10 mouse cellular contexts compared by ENCODE assay signal in genomic region chr6:128399421-128400185, GRCm38 (mm10). TPM values are rescaled to one million over a fixed set of nuclear protein-coding genes. Genes with fewer than 3 reads are reported as not detected.
DNase-seq lines count a peak whose midpoint lies in the region; ATAC-seq and TF ChIP-seq lines count a peak whose summit lies in the region.
"Had no signal": no experiment of that assay in that cellular context is flagged by ENCODE, and none has a peak within 500 bp of the region (broad histone marks: within the 10 kb centered on the region; RNA-seq: fewer than 3 reads in every experiment).

No protein-coding gene starts in this region.

- H3K4me2 ChIP-seq in midbrain, embryonic 12.5 days (replicated peaks), result peak overlapping the region; percentile 28
- H3K4me2 ChIP-seq in stomach, embryonic 16.5 days (ENCODE audit: low read depth, low read length), result peak overlapping the region; percentile 57

- H3K4me1 ChIP-seq in cortical plate, adult 2 months (ENCODE audit: control insufficient read depth, insufficient read depth, low read length), result no peaks in the 10 kb centered on the region
- H3K4me1 ChIP-seq in hindbrain, embryonic 10.5 days (replicated peaks), result peaks cover 16% of the 10 kb centered on the region
- H3K4me1 ChIP-seq in midbrain, embryonic 12.5 days, result peaks cover 9% of the 10 kb centered on the region
- 0 out of 2 replicates have a peak, but pooled peaks cover 8% of the 10 kb centered on the region for H3K4me1 ChIP-seq in stomach, embryonic 16.5 days (ENCODE audit: control insufficient read depth, insufficient read depth, low read length)

- no peaks in the 10 kb centered on the region for H3K27me3 ChIP-seq in hindbrain, embryonic 10.5 days (ENCODE audit: insufficient read depth, poor library complexity, severe bottlenecking)
- H3K27me3 ChIP-seq in midbrain, embryonic 12.5 days, result no peaks in the 10 kb centered on the region
- H3K27me3 ChIP-seq in stomach, embryonic 16.5 days (ENCODE audit: control insufficient read depth, insufficient read depth, low read length), result no peaks in the 10 kb centered on the region

- no peaks in the 10 kb centered on the region for H3K9me3 ChIP-seq in hindbrain, embryonic 10.5 days
- no peaks in the 10 kb centered on the region for H3K9me3 ChIP-seq in midbrain, embryonic 12.5 days
- no peaks in the 10 kb centered on the region for H3K9me3 ChIP-seq in stomach, embryonic 16.5 days (replicated peaks; ENCODE audit: control insufficient read depth, low read length)

- TF ChIP-seq POLR2A in cortical plate, adult 2 months (IDR thresholded peaks at IDR 0.05; ENCODE audit: extremely low read depth, insufficient read depth, low read length), result no peak

- TF ChIP-seq CTCF in cortical plate, adult 2 months (IDR thresholded peaks at IDR 0.05; ENCODE audit: extremely low read depth, insufficient read depth, low read length), result no peak

- peak overlapping the region; percentile 43 for H3K4me3 ChIP-seq in cortical plate, adult 2 months (ENCODE audit: insufficient read depth, low read length)
- peak overlapping the region; percentile 16; the same call in 1 of the 2 replicates for H3K4me3 ChIP-seq in hindbrain, embryonic 10.5 days
- H3K4me3 ChIP-seq in midbrain, embryonic 12.5 days, result peak overlapping the region; percentile 3; the same call in 1 of the 2 replicates
- peak overlapping the region; percentile 39 for H3K4me3 ChIP-seq in stomach, embryonic 16.5 days (replicated peaks; ENCODE audit: low read length)

- peaks cover 1% of the 10 kb centered on the region; the same call in 1 of the 2 replicates for H3K36me3 ChIP-seq in hindbrain, embryonic 10.5 days
- H3K36me3 ChIP-seq in midbrain, embryonic 12.5 days, result no peaks in the 10 kb centered on the region
- H3K36me3 ChIP-seq in stomach, embryonic 16.5 days (ENCODE audit: control insufficient read depth, insufficient read depth, low read length), result no peaks in the 10 kb centered on the region

- 49% methylated on average over 21 of the region's 21 CpGs for WGBS in hindbrain, embryonic 10.5 days
- 45% methylated on average over 16 of the region's 21 CpGs for WGBS in midbrain, embryonic 12.5 days
- WGBS in stomach, embryonic 16.5 days, result 31% methylated on average over 21 of the region's 21 CpGs

- peak; percentile 71 for ATAC-seq in midbrain, embryonic 12.5 days (ENCODE audit: low FRiP score, low read depth)
- peak; percentile 65; the same call in 1 of the 2 replicates for ATAC-seq in stomach, embryonic 16.5 days (ENCODE audit: insufficient read depth, low FRiP score)

- peak; percentile 35 for DNase-seq in layer of hippocampus, adult 11-12 months (ENCODE audit: low spot score)
- DNase-seq in layer of hippocampus, adult 9-10 months (ENCODE audit: low spot score), result no peak
- peak; percentile 34 for DNase-seq in hindbrain, embryonic 10.5 days (ENCODE audit: low spot score)
- peak; percentile 43 to 55 for DNase-seq in layer of hippocampus, postnatal 10 days (ENCODE audit: low spot score in 2 of 2)
- DNase-seq in thymus, postnatal 36 days, result no peak

- no peak overlapping the region for H3K9ac ChIP-seq in midbrain, embryonic 12.5 days (replicated peaks)
- H3K9ac ChIP-seq in stomach, embryonic 16.5 days (ENCODE audit: low read length), result peak overlapping the region; percentile 61

- no peak overlapping the region for H3K27ac ChIP-seq in cortical plate, adult 2 months (ENCODE audit: insufficient read depth, low read length)
- peak overlapping the region; percentile 64 for H3K27ac ChIP-seq in hindbrain, embryonic 10.5 days
- H3K27ac ChIP-seq in midbrain, embryonic 12.5 days (replicated peaks), result peak overlapping the region; percentile 49
- H3K27ac ChIP-seq in stomach, embryonic 16.5 days (ENCODE audit: low read length), result peak overlapping the region; percentile 14; the same call in 1 of the 2 replicates

RNA-seq across cellular contexts. Expression of gene Nrip2, which starts 0.5 kb away (rescaled TPM):
- polyA plus RNA-seq in cortical plate, adult 2 months (2012; rRNA removed), result 16.1 and 19.5 TPM in 2 replicates
- 2.5 and 3.3 TPM in 2 replicates for polyA plus RNA-seq in hindbrain, embryonic 10.5 days (2016; fragmentation: Nextera tagmentation; extraction: Ambion mirVana)
- total RNA-seq in layer of hippocampus, postnatal 10 days (2021), result 1 to 10 TPM; 5.2 to 5.3 TPM
- polyA plus RNA-seq in midbrain, embryonic 12.5 days (2016; fragmentation: Nextera tagmentation; extraction: Ambion mirVana), result 4.1 and 5.4 TPM in 2 replicates
- polyA plus RNA-seq in stomach, embryonic 16.5 days (2015; fragmentation: Nextera tagmentation; extraction: Ambion mirVana), result 5.5 and 6.2 TPM in 2 replicates

RNA-seq across cellular contexts. Expression of gene Gm44596, which starts 24.3 kb away (rescaled TPM):
- 0.40 TPM in 1 of 2 replicates, not detected in the other for polyA plus RNA-seq in cortical plate, adult 2 months (2012; rRNA removed)
- not detected in 2 replicates for polyA plus RNA-seq in hindbrain, embryonic 10.5 days (2016; fragmentation: Nextera tagmentation; extraction: Ambion mirVana)
- total RNA-seq in layer of hippocampus, postnatal 10 days (2021), result 1 to 10 TPM in 1 of 2 experiments, not detected in 1; 1.3 TPM
- polyA plus RNA-seq in midbrain, embryonic 12.5 days (2016; fragmentation: Nextera tagmentation; extraction: Ambion mirVana), result not detected in 2 replicates
- polyA plus RNA-seq in stomach, embryonic 16.5 days (2015; fragmentation: Nextera tagmentation; extraction: Ambion mirVana), result not detected in 2 replicates
- total RNA-seq: heart, adult 18-20 months; MEL had no signal

RNA-seq across cellular contexts. Expression of gene Tex52, which starts 24.3 kb away (rescaled TPM):
- polyA plus RNA-seq in cortical plate, adult 2 months (2012; rRNA removed), result 2.8 and 4.3 TPM in 2 replicates
- polyA plus RNA-seq in hindbrain, embryonic 10.5 days (2016; fragmentation: Nextera tagmentation; extraction: Ambion mirVana), result 0.62 and 0.86 TPM in 2 replicates
- total RNA-seq in layer of hippocampus, postnatal 10 days (2021), result not detected
- polyA plus RNA-seq in midbrain, embryonic 12.5 days (2016; fragmentation: Nextera tagmentation; extraction: Ambion mirVana), result 0.55 and 0.71 TPM in 2 replicates
- polyA plus RNA-seq in stomach, embryonic 16.5 days (2015; fragmentation: Nextera tagmentation; extraction: Ambion mirVana), result 0.21 TPM in 2 replicates
- total RNA-seq: heart, adult 18-20 months; MEL had no signal

RNA-seq across cellular contexts. Expression of gene Itfg2, which starts 25.1 kb away (rescaled TPM):
- polyA plus RNA-seq in cortical plate, adult 2 months (2012; rRNA removed), result 17.9 and 19.3 TPM in 2 replicates
- polyA plus RNA-seq in hindbrain, embryonic 10.5 days (2016; fragmentation: Nextera tagmentation; extraction: Ambion mirVana), result 39.0 and 41.3 TPM in 2 replicates
- 10 to 100 TPM; 21.9 to 23.8 TPM for total RNA-seq in layer of hippocampus, postnatal 10 days (2021)
- polyA plus RNA-seq in midbrain, embryonic 12.5 days (2016; fragmentation: Nextera tagmentation; extraction: Ambion mirVana), result 39.2 TPM in 2 replicates
- 25.0 and 36.4 TPM in 2 replicates for polyA plus RNA-seq in stomach, embryonic 16.5 days (2015; fragmentation: Nextera tagmentation; extraction: Ambion mirVana)

RNA-seq across cellular contexts. Expression of gene Foxm1, which starts 36.8 kb away (rescaled TPM):
- polyA plus RNA-seq in cortical plate, adult 2 months (2012; rRNA removed), result 1.7 and 2.5 TPM in 2 replicates
- 61.2 and 67.0 TPM in 2 replicates for polyA plus RNA-seq in hindbrain, embryonic 10.5 days (2016; fragmentation: Nextera tagmentation; extraction: Ambion mirVana)
- total RNA-seq in layer of hippocampus, postnatal 10 days (2021), result 1 to 10 TPM; 5.8 to 7.9 TPM
- polyA plus RNA-seq in midbrain, embryonic 12.5 days (2016; fragmentation: Nextera tagmentation; extraction: Ambion mirVana), result 61.0 and 67.7 TPM in 2 replicates
- 24.3 and 26.4 TPM in 2 replicates for polyA plus RNA-seq in stomach, embryonic 16.5 days (2015; fragmentation: Nextera tagmentation; extraction: Ambion mirVana)

Comparison
In these comparisons a context has a peak if more than half of its experiments do, and no peak if none do; other contexts are left out.
1. DNase-seq: peak in layer of hippocampus, adult 11-12 months (single experiment), hindbrain, embryonic 10.5 days (single experiment) and layer of hippocampus, postnatal 10 days (2 of 2); none in layer of hippocampus, adult 9-10 months (single experiment) and thymus, postnatal 36 days (0 of 2).
2. Peak in every context shown above with its lines, with median percentiles within 50 percentile points of each other: H3K4me3 ChIP-seq.